Mouse (Mus musculus) heart, embryonic 10.5 days (tissue): ENCODE data around the gene Spock2. TPM values are rescaled to one million over a fixed set of nuclear protein-coding genes. Genes with fewer than 3 reads are reported as not detected.

ENCODE experiments used
- DNase-seq: peaks from one replicate; pipeline ENCODE4 v3.0.0-alpha.2; 2017; ENCODE audit warnings: low spot score
- H3K27ac ChIP-seq: fragments of 300-500 bp; sonication (generic); 2 replicates; pipeline ENCODE4 v1.5.1; 2016; ENCODE audit warnings: mild to moderate bottlenecking
- H3K27me3 ChIP-seq: fragments of 300-500 bp; sonication (generic); 2 replicates; pipeline ENCODE4 v1.6.1; 2016; ENCODE audit warnings: mild to moderate bottlenecking; ENCODE audit not compliant: poor library complexity, insufficient read depth, severe bottlenecking
- H3K36me3 ChIP-seq: fragments of 300-500 bp; sonication (generic); 2 replicates; pipeline ENCODE4 v1.6.1; 2016; ENCODE audit warnings: mild to moderate bottlenecking, moderate library complexity
- H3K4me1 ChIP-seq: fragments of 300-500 bp; sonication (generic); 2 replicates; pipeline ENCODE4 v1.6.1; 2016; ENCODE audit warnings: mild to moderate bottlenecking
- H3K4me3 ChIP-seq: fragments of 300-500 bp; sonication (generic); 2 replicates; pipeline ENCODE4 v1.5.1; 2016; ENCODE audit warnings: mild to moderate bottlenecking, moderate library complexity
- H3K9me3 ChIP-seq: fragments of 300-500 bp; sonication (generic); 2 replicates; pipeline ENCODE4 v1.6.1; 2016; ENCODE audit warnings: mild to moderate bottlenecking, moderate library complexity
- WGBS: fragments of 180-500 bp; shearing (Covaris S2); methylation state at CpG from one replicate; pipeline ENCODE4 v1.1.7; 2016; 5-methylcytosine and 5-hydroxymethylcytosine counted together
- polyA plus RNA-seq: library from polyadenylated mRNA; unstranded; fragments of >200 nt; fragmentation: Nextera tagmentation; extraction: Ambion mirVana; gene quantifications from 2 replicates; pipeline ENCODE4 v1.2.1, GENCODE M21; 2016

Gene Spock2
- 0.65 and 0.85 TPM in 2 replicates for polyA plus RNA-seq

GRCm38 (mm10) chr10:60106146-60106530 is at the start of gene Spock2:
Gene Spock2, plus strand, starts transcription at chr10:60106219.
- H3K27me3 ChIP-seq = peaks cover 94% of the 10 kb centered on the region
- DNase-seq = no peak
- no peaks in the 10 kb centered on the region for H3K9me3 ChIP-seq
- H3K4me3 ChIP-seq = peak within 1 kb of the TSS; percentile 70
- peaks cover 28% of the 10 kb centered on the region for H3K4me1 ChIP-seq
- WGBS = under 1% methylated on average over 22 of the region's 22 CpGs
- H3K36me3 ChIP-seq = no peaks in the 10 kb centered on the region
- peak within 1 kb of the TSS; percentile 37; the same call in 1 of the 2 replicates for H3K27ac ChIP-seq

- WGBS = 84% methylated on average over 5 of the region's 5 CpGs
- Histone ChIP-seq H3K4me3 (no peak overlapping the region), H3K27me3 (peaks cover 8% of the 10 kb centered on the region), H3K9me3 (peaks cover 4% of the 10 kb centered on the region; the same call in 1 of the 2 replicates), H3K4me1 (peaks cover 4% of the 10 kb centered on the region), H3K36me3 (peaks cover 6% of the 10 kb centered on the region; the same call in 1 of the 2 replicates), H3K27ac (no peak overlapping the region)
- DNase-seq = no peak
Observed at GRCm38 (mm10) chr10:60062173-60062572, 43.8 kb upstream of the Spock2 start.

- WGBS = 51% methylated on average over 5 of the region's 5 CpGs
- Histone ChIP-seq H3K9me3 (no peaks in the 10 kb centered on the region), H3K27me3 (peaks cover 13% of the 10 kb centered on the region), H3K4me3 (no peak overlapping the region), H3K36me3 (peaks cover 3% of the 10 kb centered on the region; the same call in 1 of the 2 replicates), H3K4me1 (peaks cover 4% of the 10 kb centered on the region), H3K27ac (no peak overlapping the region; the same call in 1 of the 2 replicates)
- no peak for DNase-seq
Observed at GRCm38 (mm10) chr10:60062931-60063330, 43.1 kb upstream of the Spock2 start.

- Histone ChIP-seq H3K4me1 (peaks cover 4% of the 10 kb centered on the region), H3K4me3 (no peak overlapping the region), H3K27ac (no peak overlapping the region), H3K27me3 (peaks cover 22% of the 10 kb centered on the region), H3K9me3 (no peaks in the 10 kb centered on the region), H3K36me3 (peaks cover 3% of the 10 kb centered on the region; the same call in 1 of the 2 replicates)
- 67% methylated on average over 3 of the region's 3 CpGs for WGBS
- no peak for DNase-seq
Observed at GRCm38 (mm10) chr10:60066524-60066923, 39.5 kb upstream of the Spock2 start.

DNA sequence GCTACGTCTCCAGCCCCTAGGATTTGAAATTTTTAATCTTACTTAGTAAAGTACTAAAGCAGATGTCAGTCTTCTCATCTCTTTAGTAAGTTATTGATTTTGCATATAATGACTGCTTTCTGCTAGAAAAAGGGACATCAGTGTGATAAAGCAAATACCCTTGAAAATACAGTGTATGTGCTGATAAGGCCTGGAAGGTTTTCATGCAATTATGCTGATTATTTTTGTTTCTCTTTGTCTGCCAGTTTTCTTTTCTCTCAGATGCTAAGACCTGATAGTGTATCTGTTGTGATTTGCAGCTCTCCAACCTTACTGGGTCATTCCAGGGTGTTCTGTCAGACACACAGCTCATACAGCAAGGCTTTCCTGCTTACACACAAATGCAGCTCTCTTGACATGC is 30.9 kb upstream of the Spock2 start:
- 81% methylated on average over 1 of the region's 1 CpGs for WGBS

DNA sequence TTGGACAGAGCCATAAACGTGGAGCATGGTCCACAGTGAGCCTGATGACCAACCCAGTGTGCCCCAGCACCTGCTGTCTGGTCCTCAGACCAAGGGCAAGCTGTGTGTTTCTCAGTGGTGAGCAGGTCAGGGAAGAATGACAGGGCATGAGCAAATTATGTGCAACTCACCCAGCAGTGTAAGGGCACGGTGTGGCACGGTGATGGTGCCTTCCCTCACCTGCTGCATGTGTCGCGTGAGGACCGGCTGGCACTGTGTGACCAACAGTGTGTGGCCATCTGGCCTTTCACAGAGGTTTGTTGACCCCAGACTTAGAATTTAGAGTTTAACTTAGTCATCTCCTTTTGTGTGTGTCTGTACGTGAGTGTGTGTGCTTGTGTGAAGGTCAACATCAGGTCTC is 28.8 kb upstream of the Spock2 start:
- Histone ChIP-seq H3K27me3 (peaks cover 53% of the 10 kb centered on the region), H3K27ac (no peak overlapping the region), H3K4me1 (peaks cover 45% of the 10 kb centered on the region), H3K36me3 (no peaks in the 10 kb centered on the region), H3K4me3 (no peak overlapping the region), H3K9me3 (no peaks in the 10 kb centered on the region)
- DNase-seq = no peak
- 93% methylated on average over 7 of the region's 7 CpGs for WGBS

More for the DNA sequence above, 30.9 kb upstream of the Spock2 start:
- Histone ChIP-seq H3K9me3 (no peaks in the 10 kb centered on the region), H3K4me1 (peaks cover 24% of the 10 kb centered on the region), H3K27ac (no peak overlapping the region), H3K36me3 (no peaks in the 10 kb centered on the region), H3K27me3 (peaks cover 44% of the 10 kb centered on the region), H3K4me3 (no peak overlapping the region)
- DNase-seq = no peak

GRCm38 (mm10) chr10:60077736-60078560 is 28.1 kb upstream of the Spock2 start:
- Histone ChIP-seq H3K36me3 (no peaks in the 10 kb centered on the region), H3K27me3 (peaks cover 61% of the 10 kb centered on the region), H3K27ac (peak overlapping the region; percentile 19; the same call in 1 of the 2 replicates), H3K9me3 (no peaks in the 10 kb centered on the region), H3K4me1 (peaks cover 49% of the 10 kb centered on the region), H3K4me3 (no peak overlapping the region; the same call in 1 of the 2 replicates)
- 56% methylated on average over 18 of the region's 18 CpGs for WGBS
- DNase-seq = no peak

GRCm38 (mm10) chr10:60078561-60078917 is 27.5 kb upstream of the Spock2 start:
- Histone ChIP-seq H3K36me3 (no peaks in the 10 kb centered on the region), H3K27me3 (peaks cover 64% of the 10 kb centered on the region), H3K9me3 (no peaks in the 10 kb centered on the region), H3K27ac (0 out of 2 replicates have a peak overlapping the region, but pooled peaks have one; percentile 23), H3K4me1 (peaks cover 49% of the 10 kb centered on the region), H3K4me3 (no peak overlapping the region)
- peak; percentile 94 for DNase-seq
- WGBS = 19% methylated on average over 5 of the region's 5 CpGs

DNA sequence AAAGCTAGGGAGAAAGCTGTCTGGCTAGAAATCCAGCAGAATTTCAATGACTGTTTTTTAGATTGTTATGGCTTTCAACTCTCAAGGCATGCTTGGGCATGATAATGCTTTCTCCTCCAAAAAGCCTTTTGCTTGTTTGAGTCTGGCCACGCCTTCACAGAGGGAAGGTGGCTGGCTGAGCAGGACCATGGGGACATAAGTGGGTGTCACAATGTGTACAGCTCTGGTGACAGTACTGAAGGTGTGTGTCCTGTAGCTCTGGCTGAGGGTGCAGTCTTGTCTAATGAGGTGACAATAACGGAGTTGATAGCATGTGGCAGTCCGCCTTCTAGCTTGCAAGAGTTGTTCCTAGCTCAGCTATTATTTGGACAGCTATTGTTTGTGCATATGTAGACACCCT is 25.8 kb upstream of the Spock2 start:
- 51% methylated on average over 3 of the region's 3 CpGs for WGBS
- H3K9me3 ChIP-seq = no peaks in the 10 kb centered on the region
- peaks cover 49% of the 10 kb centered on the region for H3K4me1 ChIP-seq
- no peak overlapping the region for H3K4me3 ChIP-seq
- peaks cover 64% of the 10 kb centered on the region for H3K27me3 ChIP-seq
- H3K36me3 ChIP-seq = no peaks in the 10 kb centered on the region
- peak; percentile 89 for DNase-seq
- H3K27ac ChIP-seq = peak overlapping the region; percentile 59

DNA sequence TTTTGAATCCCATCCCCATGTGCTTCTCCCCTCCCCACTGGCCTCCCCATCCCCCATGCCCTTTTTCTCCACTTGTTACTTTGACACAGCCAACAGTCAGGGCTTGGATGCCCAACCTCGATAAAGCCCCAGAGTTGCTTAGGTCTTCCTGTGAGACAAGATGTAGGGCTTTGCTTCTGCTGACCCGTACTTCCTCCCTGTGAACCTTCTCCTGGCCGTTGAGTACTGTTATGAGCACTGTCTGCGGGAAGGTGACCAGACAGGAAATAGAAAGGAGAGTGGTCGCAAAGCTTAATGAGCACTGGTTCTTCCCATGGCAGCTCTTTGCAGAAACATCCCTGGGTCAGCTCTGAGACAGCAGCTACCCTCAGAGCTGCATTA is 25.4 kb upstream of the Spock2 start:
- no peak for DNase-seq
- Histone ChIP-seq H3K9me3 (no peaks in the 10 kb centered on the region), H3K36me3 (no peaks in the 10 kb centered on the region), H3K27ac (peak overlapping the region; percentile 59), H3K4me1 (peaks cover 50% of the 10 kb centered on the region), H3K4me3 (peak overlapping the region; percentile 27; the same call in 1 of the 2 replicates), H3K27me3 (peaks cover 60% of the 10 kb centered on the region)
- 36% methylated on average over 5 of the region's 5 CpGs for WGBS

- DNase-seq = no peak
- Histone ChIP-seq H3K4me3 (peak overlapping the region; percentile 27; the same call in 1 of the 2 replicates), H3K36me3 (no peaks in the 10 kb centered on the region), H3K27ac (peak overlapping the region; percentile 59), H3K27me3 (peaks cover 55% of the 10 kb centered on the region), H3K9me3 (no peaks in the 10 kb centered on the region), H3K4me1 (peaks cover 55% of the 10 kb centered on the region)
- 64% methylated on average over 21 of the region's 21 CpGs for WGBS
Observed at GRCm38 (mm10) chr10:60080982-60081825, 24.8 kb upstream of the Spock2 start.

- DNase-seq = no peak
- Histone ChIP-seq H3K4me3 (no peak overlapping the region), H3K36me3 (no peaks in the 10 kb centered on the region), H3K4me1 (peaks cover 55% of the 10 kb centered on the region), H3K27ac (no peak overlapping the region), H3K9me3 (no peaks in the 10 kb centered on the region), H3K27me3 (peaks cover 51% of the 10 kb centered on the region)
- 39% methylated on average over 5 of the region's 5 CpGs for WGBS
Observed at GRCm38 (mm10) chr10:60081905-60082304, 24.1 kb upstream of the Spock2 start.

DNA sequence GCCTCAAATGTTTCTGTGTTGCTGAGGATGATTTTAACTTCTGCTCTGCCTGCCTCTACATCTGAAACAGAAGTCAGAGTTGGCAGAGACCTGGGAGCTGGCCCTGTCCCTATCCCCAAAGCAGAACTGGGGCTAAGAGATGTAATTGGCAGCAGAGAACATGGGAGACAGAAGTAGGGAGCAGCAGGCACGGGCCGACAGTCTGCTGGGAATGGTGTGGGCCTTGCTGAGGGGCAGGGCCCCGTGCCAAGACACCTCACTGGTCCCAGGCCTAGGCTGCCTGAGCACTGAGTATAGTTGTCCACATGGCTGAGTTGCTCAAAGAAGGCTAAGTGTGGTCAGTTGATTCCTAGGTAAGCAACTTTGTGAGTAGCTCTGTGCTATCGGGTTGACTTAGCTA is 22.0 kb upstream of the Spock2 start:
- H3K36me3 ChIP-seq = no peaks in the 10 kb centered on the region
- DNase-seq = no peak
- H3K4me3 ChIP-seq = no peak overlapping the region
- WGBS = 88% methylated on average over 4 of the region's 4 CpGs
- peaks cover 39% of the 10 kb centered on the region for H3K4me1 ChIP-seq
- H3K9me3 ChIP-seq = no peaks in the 10 kb centered on the region
- H3K27ac ChIP-seq = no peak overlapping the region
- peaks cover 67% of the 10 kb centered on the region for H3K27me3 ChIP-seq
